Mouse (Mus musculus) erythroblast, embryonic 14.5 days (primary cell): ENCODE data around the gene Glrp1.

ENCODE experiments used
- GATA1 ChIP-seq: IDR thresholded peaks from 2 replicates; pipeline ENCODE4 v1.6.1; 2012; ENCODE audit warnings: low read length, inconsistent platforms, mixed read lengths
- TAL1 ChIP-seq: IDR thresholded peaks from 3 replicates; pipeline ENCODE4 v1.6.1; 2012; ENCODE audit warnings: low read length, inconsistent platforms, mixed read lengths

DNA sequence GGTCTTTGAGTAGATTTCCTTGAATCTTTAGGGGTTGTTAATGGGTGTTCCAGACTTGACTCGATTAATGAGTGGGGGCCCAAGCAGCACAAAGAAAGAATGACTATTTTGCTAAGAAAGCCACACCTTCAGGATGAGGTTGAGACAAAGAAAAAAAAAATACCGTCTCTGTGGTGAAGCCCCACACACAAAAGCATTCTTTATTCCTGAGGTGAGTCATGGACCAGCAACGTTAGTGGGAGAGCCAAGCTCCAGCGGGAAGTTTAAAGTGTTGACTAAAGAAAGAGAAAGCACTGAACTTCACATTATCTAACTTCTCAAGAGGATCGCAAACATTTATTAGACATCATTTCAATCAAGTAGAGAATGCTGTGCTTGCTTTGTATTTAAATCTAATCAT lies 24.2 kb upstream of the Glrp1 start:
- TF ChIP-seq TAL1 (no peak), GATA1 (no peak)
